Mouse (Mus musculus) left cerebral cortex, adult 2 months (tissue): ENCODE results near the gene Zbtb7a. TPM values are rescaled to one million over a fixed set of nuclear protein-coding genes. Genes with fewer than 3 reads are reported as not detected.
"Not testable (repeated sequence)": the region's sequence is repeated elsewhere in the genome, so short reads cannot be mapped to it uniquely, and the experiment has no call there.

Experiments
- DNase-seq, 2 experiments: peaks; one replicate each; pipeline ENCODE4 v3.0.0; 2021 to 2022; ENCODE audit warnings: low spot score in 2 of 2, mixed read lengths in 1 of 2; ENCODE audit errors: extremely low spot score in 1 of 2
- H3K27ac ChIP-seq: fragments of 200-600 bp; 2 replicates; pipeline ENCODE4 v1.8.1; 2022
- H3K4me3 ChIP-seq: fragments of 200-600 bp; 2 replicates; pipeline ENCODE4 v1.8.1; 2022
- CTCF ChIP-seq: fragments of 200-600 bp; IDR thresholded peaks from 2 replicates; pipeline ENCODE4 v1.8.1; 2022; ENCODE audit warnings: antibody characterized with exemption, mild to moderate bottlenecking, moderate library complexity
- intact Hi-C: fragments of 180-260 bp; cut with DNase I; formaldehyde crosslinking; loops from one replicate; pipeline ENCODE4 v1.15.1; 2025
- total RNA-seq, 2 experiments: library from RNA; stranded (reverse); gene quantifications; 2 replicates each; pipeline ENCODE4 v1.2.3; 2021

The Zbtb7a gene
- total RNA-seq, 2 experiments from 2014 or later: 130 to 132 TPM

DNA sequence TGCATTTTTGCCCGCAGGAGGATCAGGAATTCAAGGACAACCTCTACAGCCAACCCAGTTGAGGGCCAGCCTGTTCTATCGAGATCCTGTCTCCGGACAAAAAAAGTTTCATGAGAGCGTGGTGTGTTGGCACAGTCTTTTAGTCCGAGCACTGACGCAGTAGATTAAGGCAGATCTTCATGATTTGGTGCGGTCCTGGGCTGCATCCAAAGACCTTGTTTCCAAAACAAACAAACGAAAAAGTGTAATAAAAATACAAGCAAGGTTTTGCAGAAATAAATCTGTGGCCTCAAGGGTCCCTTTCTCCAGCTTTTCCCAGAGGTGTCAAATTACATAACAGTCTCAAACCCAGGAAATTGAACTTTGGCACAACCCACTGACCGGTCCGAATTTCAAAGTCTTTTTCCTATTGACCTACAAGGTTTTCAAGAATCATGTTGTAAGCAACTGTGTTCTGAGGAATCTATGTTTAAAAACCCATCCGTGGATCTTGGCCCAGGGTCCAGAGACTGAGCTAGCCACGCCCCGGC lies 41.0 kb downstream of the Zbtb7a start:
- intact Hi-C loops: no loop called here
- TF ChIP-seq CTCF: no peak
- H3K27ac ChIP-seq: peak overlapping the region; percentile 91
- no peak for DNase-seq
- peak overlapping the region; percentile 97 for H3K4me3 ChIP-seq

DNA sequence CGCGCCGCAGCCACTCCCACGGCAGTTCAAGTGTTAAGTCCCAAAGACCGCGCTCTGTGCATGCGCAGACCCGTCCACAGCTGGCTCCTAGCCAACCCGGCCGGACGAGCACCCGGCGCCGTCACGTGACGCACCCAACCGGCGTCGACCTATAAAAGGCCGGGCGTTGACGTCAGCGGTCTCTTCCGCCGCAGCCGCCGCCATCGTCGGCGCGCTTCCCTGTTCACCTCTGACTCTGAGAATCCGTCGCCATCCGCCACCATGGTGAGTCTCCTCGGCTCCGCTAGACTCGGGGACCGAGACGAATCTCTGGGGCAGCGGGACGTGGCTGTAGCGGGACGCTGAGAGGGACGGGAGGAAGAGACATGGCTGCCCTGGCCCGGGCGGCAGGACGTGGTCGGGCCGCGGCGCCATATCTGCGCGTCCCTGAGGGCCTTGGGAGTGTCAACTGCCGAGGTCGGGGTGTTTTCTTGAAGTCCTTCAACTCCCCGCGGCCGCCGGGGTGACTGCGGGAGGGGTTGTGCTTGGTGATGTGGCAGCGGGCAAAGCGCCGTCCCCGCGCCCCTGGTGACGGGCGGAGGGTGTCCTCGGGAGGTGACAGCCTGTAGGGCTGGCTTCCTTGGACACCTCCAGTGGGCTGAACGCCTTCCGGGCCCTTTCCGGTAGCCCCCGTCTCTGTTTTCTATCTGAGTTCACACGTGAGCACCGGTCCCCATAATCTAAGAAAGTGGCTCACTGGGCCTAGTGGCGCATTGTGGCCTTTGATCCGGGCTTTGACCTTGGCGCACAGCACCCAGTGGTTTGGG lies 41.6 kb downstream of the Zbtb7a start, which contains the start of gene Eef2:
TSS of gene Eef2 (plus strand) at position 166 of the 806 bp plus-strand sequence.
- peak; percentile 99 for DNase-seq
- peak within 1 kb of the TSS; percentile 97 for H3K4me3 ChIP-seq
- intact Hi-C loops: no loop called here
- TF ChIP-seq CTCF: no peak
- peak within 1 kb of the TSS; percentile 91 for H3K27ac ChIP-seq

DNA sequence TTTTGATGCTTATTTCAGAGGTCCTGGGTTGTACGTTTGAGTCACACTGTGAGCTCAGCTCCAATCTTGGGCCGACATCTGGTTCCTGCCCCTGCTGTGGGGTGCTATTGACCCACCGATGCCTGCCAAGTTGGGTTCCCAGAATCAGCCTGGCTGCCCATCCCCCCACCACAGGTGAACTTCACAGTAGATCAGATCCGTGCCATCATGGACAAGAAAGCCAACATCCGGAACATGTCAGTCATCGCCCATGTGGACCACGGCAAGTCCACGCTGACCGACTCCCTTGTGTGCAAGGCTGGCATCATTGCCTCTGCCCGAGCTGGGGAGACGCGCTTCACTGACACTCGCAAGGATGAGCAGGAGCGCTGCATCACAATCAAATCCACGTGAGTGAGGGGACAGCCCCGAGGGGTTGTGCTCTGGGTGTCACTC lies 42.5 kb downstream of the Zbtb7a start:
- DNase-seq: no peak
- H3K4me3 ChIP-seq: peak overlapping the region; percentile 97
- TF ChIP-seq CTCF: no peak
- intact Hi-C loops: no loop called here
- peak overlapping the region; percentile 91 for H3K27ac ChIP-seq

DNA sequence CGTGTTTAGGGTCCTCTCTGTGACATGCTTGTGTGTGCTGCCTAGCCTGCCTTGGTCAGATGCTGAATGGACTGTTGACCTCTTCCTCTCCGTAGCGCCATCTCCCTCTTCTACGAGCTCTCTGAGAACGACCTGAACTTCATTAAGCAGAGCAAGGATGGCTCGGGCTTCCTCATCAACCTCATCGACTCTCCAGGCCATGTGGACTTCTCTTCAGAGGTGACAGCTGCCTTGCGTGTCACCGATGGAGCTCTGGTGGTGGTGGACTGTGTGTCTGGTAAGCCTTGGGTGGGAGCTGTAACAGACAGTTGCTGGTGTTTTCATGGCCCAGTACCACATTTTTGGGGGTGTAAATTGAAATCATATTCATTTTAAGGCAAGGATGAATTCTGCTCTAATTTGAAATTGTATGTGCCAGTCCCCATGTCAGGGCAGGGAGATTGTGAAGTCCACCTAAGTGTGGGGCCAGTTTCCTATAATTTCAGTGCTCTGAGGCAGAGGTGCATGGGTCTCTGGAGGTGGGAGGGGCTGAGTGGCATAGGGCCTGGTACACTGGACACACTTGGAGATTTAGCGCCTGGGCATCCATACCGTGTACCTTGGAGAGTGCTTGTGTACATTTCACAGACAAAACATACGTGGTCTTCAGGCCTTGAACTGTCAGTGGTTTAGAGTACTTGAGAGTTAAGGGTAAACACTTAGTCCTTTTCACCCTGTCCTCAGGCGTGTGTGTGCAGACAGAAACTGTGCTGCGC lies 43.1 kb downstream of the Zbtb7a start:
- intact Hi-C loops: no loop called here
- no peak for TF ChIP-seq CTCF
- no peak overlapping the region; the same call in 1 of the 2 replicates for H3K27ac ChIP-seq

DNA sequence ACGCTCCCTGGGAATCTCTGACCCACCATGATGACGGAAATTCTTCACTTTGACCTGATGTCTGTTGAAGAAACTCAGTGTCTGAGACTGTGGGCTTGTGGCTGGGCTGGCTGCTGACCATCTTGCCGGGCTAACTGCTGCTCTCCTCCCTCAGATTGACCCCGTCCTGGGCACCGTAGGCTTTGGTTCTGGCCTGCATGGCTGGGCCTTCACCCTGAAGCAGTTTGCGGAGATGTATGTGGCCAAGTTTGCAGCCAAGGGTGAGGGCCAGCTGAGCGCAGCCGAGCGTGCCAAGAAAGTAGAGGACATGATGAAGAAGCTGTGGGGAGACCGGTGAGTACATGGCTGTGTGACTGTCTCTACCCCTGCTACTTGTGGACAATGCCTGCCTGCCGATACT lies 43.9 kb downstream of the Zbtb7a start:
- no peak for TF ChIP-seq CTCF
- intact Hi-C loops: no loop called here

More for the DNA sequence above, 43.1 kb downstream of the Zbtb7a start:
- peak overlapping the region; percentile 97 for H3K4me3 ChIP-seq
- DNase-seq: no peak

DNA sequence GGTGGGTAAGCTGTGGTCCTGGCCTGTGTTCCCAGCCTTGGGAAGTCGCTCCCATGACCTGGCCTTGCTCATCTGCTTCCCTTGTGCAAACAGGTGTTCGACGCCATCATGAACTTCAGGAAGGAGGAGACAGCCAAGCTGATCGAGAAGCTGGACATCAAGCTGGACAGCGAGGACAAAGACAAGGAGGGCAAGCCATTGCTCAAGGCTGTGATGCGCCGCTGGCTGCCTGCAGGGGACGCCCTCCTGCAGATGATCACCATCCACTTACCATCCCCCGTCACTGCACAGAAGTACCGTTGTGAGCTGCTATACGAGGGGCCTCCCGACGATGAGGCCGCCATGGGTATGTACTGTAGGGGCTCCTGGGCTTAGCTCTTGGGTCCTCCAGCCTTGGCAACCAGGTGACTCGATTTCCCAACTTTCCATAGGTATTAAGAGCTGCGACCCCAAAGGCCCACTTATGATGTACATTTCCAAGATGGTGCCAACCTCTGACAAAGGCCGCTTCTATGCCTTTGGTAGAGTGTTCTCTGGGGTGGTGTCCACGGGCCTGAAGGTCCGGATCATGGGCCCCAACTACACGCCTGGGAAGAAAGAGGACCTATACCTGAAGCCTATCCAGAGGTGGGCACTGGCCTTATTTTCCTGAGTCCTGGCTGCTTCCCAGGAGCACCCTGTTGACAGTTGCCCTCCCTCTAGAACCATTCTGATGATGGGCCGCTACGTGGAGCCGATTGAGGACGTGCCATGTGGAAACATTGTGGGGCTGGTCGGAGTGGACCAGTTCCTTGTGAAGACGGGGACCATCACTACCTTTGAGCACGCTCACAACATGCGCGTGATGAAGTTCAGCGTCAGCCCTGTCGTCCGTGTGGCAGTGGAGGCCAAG lies 44.7 kb downstream of the Zbtb7a start:
- Histone ChIP-seq H3K27ac (no peak overlapping the region), H3K4me3 (no peak overlapping the region)
- intact Hi-C loops: no loop called here
- no peak for DNase-seq
- TF ChIP-seq CTCF: no peak; the same call in 1 of the 2 replicates

More for the DNA sequence above, 43.9 kb downstream of the Zbtb7a start:
- DNase-seq: no peak
- H3K4me3 ChIP-seq: no peak overlapping the region
- no peak overlapping the region for H3K27ac ChIP-seq

DNA sequence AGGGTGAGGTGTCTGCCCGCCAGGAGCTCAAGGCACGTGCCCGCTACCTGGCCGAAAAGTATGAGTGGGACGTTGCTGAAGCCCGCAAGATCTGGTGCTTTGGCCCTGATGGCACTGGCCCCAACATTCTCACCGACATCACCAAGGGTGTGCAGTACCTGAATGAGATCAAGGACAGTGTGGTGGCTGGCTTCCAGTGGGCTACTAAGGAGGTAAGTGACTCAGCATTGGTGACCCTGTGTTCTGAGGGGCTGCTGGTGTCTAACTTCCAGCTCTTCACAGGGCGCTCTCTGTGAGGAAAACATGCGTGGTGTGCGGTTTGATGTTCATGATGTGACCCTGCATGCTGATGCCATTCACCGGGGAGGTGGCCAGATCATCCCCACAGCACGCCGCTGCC lies 45.9 kb downstream of the Zbtb7a start:
- H3K27ac ChIP-seq: no peak overlapping the region
- no peak for DNase-seq
- TF ChIP-seq CTCF: no peak
- H3K4me3 ChIP-seq: no peak overlapping the region
- intact Hi-C loops: no loop called here

DNA sequence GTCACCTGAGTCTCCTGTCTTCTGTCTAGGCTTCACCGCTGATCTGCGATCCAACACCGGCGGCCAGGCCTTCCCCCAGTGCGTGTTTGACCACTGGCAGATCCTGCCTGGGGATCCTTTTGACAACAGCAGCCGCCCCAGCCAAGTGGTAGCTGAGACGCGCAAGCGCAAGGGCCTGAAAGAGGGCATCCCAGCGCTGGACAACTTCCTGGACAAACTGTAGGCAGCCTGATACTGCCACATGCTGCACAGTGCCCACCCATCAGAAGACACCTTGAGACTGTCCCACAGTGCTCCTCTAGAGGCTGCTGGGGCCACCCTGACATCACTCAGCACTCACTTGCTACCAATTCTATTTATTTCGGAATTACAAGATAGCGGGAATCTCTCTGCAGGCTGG lies 46.8 kb downstream of the Zbtb7a start:
- H3K27ac ChIP-seq, DNase-seq, intact Hi-C loops, H3K4me3 ChIP-seq: not testable (repeated sequence)

DNA sequence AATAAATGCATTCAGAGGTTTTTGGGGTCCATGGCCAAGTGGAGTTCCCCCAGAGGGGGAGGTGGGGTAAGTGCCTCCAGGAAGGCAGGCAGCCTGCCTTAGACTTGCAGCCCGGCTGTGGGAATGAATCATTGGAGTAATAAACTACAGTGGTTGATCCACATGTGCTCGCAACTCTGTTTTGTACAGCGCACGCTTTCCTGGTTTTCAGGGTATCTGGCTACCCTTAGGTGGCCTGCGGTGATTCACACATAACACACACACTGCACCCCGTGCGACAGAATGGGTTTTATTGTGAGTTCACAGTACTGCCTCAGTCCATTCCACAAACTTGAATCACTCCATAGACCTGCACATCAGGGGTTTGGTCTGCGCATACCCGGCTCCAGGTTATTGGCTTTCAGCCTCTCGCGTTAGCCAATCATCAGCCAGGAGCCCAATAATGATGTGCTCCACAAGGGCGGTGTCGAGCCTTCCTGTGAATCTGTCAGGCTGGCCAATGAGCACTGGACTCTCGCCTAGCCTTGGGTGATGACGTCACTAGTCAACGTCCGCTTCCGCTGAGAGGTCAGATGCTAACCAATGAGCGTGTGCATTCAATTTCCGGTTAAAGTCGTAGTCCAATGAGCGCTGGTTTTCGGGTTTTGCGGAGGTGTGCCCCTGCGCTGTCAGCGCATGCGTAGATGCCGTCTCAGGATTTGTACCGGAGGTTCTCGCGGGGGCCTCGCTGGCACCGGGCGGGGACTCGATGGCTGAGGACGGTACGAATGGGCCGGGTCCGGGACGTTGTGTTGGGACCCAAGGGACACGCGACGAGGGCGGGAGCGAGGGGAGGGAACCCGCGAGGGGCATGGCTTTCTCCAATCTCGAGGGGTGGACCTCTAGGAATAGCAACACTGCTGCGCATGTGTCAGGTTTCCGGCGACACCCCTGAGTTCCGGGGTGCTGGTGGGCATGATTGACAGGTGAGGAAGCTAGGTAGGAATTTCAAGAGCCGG lies 47.6 kb downstream of the Zbtb7a start, which contains the start of gene Dapk3:
TSS of gene Dapk3 (plus strand) at position 670 of the 998 bp plus-strand sequence.
- H3K4me3 ChIP-seq: peak within 1 kb of the TSS; percentile 65
- peak within 1 kb of the TSS; percentile 93 for H3K27ac ChIP-seq
- intact Hi-C loops: loop anchor here (1.0 kb wide), 1 partner anchor 10 kb away; no protein-coding TSS in a partner anchor
- TF ChIP-seq CTCF: no peak; the same call in 1 of the 2 replicates
- peak; percentile 95 to 96 for DNase-seq

DNA sequence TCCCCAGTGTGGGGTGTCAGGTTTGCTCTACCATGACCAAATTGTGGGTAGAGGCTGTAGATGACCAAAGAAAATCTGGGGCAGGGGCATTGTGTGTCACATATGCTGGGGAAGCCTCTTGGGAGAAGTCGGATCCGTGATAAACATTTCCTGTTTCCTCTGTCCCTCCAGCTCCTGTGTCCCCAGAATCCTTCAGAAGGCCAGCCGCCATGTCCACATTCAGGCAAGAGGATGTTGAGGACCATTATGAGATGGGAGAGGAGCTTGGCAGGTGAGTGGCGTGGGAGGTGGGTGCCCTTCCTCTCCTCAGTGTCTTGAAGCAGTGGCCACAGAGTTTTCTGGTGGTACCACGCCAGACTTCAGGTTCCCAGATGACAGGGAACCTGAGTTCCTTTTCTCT lies 48.8 kb downstream of the Zbtb7a start, which contains the start of gene 4930442H23Rik:
TSS of gene 4930442H23Rik (minus strand) at position 45 of the 400 bp plus-strand sequence.
- no peak for DNase-seq
- Histone ChIP-seq H3K4me3 (peak within 1 kb of the TSS; percentile 65), H3K27ac (peak within 1 kb of the TSS; percentile 93)
- no peak for TF ChIP-seq CTCF
- intact Hi-C loops: loop anchor here (1.0 kb wide), 1 partner anchor 8 kb away; no protein-coding TSS in a partner anchor
